Mouse (Mus musculus): Measurements from ENCODE around the gene Rnft2. TPM values are rescaled to one million over a fixed set of nuclear protein-coding genes. Genes with fewer than 3 reads are reported as not detected.

Gene Rnft2
- total RNA-seq (2021) = 1 to 10 TPM; 3.1 to 5.3 TPM
- long read RNA-seq, experiment 1 = 0 reads
- long read RNA-seq, experiment 2, partial matches to known transcripts = 0 of 1 reads
- long read RNA-seq, experiment 2, other reads (novel, unspliced or antisense) = 1 of 1 reads

DNA sequence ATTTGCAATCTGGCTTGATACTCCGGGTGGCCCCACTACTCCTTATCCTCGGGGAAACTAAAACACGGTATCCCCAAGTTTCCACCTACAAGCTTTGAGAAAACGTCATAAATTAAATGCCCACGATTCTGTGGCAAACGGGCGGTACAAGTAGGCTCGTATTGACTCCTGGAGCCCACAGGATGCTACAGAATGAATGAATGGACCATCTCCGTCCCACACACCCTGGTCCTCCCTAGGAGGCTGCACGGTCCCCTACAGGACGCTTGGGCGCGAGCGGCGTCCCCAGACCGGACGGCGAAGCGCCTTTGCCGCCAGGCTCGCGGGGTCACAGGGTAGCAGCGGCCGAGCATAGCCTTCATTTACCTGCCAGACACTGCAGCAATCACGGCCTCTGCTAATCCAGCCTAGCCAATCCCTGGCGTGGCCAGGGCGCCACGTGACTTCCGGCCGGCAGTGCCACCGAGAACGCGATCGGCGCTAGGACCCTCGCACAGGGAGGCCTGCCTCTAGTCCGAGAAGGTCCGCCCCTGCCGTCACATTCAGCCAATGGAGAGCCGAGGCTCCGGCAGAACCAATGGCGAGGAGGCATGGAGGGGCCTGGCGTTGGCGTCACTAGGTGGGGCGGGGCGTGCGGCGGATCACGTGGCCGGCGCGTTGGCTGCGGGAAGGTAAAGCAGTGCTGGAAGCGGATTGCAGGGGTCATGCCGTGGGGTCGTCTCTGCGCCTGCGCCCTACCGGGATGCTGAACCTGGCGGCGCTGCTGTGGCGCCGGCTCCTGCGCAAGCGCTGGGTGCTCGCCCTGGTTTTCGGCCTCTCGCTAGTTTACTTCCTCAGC, at the start of gene Rnft2, which contains the start of gene 2410131K14Rik:
Gene Rnft2, minus strand, starts transcription at position 511 of the 838 bp plus-strand sequence.
Gene 2410131K14Rik, plus strand, starts transcription at position 622 of the 838 bp plus-strand sequence.
- peak; percentile 98 for DNase-seq (ENCODE audit: low spot score in 2 of 2)

DNA sequence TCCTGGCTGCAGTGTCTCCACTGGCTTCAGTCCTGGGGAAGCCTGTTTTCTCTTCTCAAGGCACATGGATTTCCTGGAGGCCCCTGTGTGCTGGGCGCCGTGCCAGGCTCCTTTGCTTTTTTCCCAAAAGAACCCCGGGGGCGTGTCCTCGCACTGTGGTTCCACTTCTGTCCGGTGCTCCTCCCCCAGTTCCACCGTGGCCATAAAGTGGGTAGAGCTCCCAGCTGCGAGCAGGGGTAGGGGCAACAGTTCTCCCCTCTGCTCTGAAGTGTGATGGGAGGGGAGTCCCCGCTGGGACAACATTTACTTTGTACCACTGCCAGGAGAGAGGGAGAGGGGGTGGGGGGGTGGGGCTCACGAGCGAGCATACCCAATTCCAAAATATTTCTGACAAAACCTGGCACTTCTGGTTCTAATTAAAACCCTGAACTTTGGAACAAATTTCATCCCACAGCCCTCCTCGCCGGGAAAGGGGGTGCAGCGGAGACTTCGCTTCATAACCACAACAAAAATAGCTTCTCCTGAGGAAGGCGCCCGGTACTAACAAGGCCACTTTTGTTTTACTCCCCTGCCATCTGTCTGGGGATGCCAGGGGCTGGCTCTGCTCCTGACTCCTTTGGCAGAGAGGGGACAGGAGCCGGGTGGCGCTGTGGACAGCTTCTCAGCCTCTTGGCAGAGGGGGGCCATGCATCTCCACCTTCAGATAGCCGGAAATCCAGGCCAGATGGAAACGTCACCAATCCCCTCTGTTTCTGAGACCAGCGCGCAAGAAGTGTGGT, 49.4 kb upstream of the Rnft2 start:
- peak; percentile 74 to 89 for DNase-seq (ENCODE audit: low spot score in 2 of 2)

DNA sequence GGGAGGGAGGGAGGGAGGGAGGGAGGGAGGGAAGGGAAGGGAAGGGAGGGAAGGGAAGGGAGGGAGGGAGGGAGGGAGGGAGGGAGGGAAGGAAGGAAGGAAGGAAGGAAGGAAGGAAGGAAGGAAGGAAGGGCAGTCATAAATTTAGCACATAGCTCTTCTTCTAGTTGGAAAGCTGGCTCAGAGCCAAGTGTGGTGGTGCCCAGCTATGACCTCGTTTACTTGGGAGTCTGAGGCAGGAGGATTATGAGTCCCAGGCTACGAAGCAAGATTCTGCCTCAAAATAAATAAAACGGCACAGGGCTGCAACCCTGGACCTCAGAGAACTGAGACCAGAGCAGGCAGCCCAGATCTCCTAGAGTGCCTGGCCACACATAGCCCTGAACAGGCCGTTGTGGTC, 47.6 kb upstream of the Rnft2 start:
- no peak for DNase-seq (ENCODE audit: low spot score in 2 of 2)

DNA sequence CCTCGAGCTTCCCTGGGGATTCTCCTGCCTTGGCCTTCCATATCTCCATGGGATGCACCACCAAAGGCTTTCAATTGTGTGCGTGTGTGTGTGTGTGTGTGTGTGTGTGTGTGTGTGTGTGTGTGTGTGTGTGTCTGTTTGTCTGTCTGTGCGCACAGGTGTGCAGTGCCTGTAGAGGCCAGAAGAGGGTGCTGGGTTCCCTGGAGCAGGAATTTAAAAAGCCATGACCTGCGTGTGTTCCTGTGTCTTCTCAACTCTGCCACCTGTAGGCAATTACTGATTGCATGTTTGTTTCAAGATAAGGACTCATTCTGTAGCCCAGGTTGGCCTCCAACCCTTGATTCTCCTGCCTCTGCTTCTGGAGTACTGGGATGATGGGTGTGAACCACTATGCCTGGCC, 46.5 kb upstream of the Rnft2 start:
- no peak for DNase-seq (ENCODE audit: low spot score in 2 of 2)

DNA sequence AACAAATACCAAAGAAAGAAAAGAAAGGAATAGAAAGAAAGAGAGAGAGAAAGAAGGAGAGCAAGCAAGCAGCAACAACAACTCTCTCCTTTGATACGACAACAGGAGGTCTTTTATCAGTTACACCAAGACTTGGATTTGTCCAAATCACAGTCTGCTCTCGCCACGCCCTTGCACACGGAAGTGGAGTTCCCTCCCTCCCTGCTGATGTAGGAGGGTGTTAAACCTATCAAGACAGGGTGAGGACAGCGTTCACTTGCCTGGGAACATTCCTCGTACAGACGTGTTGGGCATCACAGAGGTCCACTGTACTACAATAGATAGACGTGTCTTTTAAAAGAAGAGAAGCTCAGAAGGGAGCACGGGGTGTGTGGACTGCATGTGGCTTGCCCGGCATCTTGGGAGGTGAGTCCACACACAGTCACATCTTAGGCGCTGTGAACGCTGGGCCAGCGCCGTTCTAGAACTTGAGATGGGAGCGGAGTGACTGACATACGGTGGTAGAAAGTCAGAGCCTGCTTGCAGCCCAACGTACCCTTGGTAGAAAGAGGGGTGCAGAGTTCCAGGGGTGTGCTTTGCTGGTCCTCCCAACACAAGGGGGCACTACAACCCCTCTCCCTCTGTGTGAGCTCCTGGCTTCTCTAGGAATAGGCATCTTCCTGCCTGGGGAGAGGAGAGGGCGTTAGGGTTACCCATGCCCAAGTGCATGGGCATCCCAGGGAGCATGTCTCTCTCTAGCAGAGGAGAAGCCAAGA, 33.0 kb upstream of the Rnft2 start:
- DNase-seq (ENCODE audit: low spot score in 2 of 2) = no peak

DNA sequence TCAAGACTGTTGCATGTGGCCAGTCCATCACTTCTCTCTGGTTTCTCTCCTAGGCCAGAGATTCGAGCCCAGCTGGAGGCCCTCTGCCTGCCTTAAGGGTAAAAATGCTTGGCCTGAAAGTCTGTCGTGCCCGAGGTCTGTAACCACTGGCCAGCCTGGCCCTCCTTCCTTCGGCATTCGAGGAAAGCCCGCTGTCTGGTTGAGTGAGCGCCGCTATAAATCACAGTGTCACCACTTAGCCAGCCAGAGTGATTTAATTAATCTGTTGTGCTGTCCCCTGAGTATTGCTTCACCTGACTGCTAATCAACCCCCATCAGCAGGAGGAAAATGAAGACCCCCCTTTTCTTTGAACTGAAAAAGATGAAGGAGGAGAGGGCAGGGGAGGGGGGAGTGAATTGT, 31.8 kb upstream of the Rnft2 start:
- DNase-seq (ENCODE audit: low spot score in 2 of 2) = no peak

DNA sequence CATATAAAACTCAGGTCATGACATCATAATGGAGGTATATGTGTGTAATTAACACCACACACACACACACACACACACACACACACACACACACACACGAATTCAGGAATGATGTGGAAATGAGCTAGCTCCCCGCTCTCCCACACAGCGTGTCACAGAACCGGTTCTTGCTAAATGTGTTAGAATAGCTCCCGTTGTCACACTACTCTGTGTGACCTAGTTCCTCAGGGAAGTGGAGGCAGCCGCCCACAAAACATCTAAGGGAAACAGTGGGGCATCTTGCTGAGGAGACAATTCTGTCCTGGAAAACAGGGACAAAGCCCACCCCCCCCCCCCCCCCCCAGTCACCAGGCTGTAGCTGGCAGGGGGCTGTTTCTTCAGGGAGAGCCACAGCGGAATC, 31.4 kb upstream of the Rnft2 start:
- no peak for DNase-seq (ENCODE audit: low spot score in 2 of 2)

DNA sequence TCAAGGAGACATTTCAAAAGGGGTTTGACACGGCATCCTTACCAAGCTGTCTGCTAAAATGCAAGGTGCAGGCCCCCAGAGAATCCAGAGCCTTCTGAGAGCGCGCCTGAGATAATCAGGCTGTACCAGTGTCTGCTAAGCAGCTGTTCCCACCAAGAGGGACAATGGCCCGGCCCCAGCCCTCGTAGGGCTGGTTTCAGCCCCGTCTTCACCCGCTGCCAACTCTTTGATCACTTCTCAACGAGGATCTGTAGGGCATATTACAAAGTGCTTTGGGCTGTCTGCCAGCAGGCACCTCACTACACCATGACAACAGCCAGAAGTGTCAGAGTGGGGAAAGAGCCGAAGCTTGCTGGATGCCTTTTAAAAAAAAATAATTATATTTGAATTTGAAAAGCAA, 29.6 kb upstream of the Rnft2 start:
- no peak for DNase-seq (ENCODE audit: low spot score in 2 of 2)

DNA sequence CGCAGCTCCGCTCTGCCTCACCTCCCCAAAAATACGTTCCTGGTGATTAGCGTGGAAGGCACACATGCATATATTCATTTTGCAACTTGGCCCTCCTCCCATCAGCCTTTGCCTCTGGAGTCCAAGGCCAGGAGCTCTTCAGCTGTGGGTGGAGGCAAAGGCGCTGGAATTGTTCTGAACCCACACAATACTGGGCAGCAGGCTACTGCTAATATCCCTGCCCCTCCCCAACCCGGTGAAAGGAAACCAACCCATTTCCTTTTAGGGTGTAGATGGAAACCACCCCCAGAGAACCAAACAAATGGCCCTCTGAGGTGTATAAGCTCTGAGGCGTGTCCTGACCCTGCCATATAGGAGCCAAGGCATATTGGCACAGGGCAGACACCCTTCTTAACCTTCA, 28.5 kb upstream of the Rnft2 start:
- no peak for DNase-seq (ENCODE audit: low spot score in 2 of 2)

DNA sequence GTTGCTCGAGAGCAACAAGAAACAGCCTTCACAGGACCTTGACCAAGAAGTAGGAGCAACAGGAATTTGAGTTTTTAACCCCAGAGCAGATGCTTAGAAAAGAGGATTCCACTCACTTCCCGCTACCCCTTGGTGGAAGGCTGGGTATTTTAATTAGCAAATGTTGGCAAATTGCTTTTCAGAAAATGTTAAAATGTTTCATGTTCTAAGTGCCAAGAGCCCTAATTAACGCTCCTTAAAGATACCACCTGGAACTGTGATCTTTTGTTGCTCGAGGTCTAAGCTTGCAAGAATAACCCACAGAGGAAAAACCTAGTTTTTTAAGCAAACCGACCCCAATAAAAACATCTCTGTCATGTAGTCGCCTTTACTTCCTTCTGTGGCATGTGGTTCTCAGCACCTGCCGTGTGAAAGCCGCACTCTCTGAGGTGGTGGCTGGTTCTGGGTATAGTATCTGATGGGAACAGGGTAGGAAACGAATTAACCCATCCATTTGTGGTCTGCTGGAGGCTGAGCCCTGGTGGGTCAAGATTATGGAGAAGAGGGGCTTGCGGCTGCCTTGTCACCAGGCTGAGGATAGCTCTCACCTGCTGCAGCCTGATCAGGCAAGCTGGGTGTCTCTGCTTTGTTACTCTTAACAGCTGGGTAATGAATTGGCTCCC, 26.7 kb upstream of the Rnft2 start:
- DNase-seq (ENCODE audit: low spot score in 2 of 2) = no peak

DNA sequence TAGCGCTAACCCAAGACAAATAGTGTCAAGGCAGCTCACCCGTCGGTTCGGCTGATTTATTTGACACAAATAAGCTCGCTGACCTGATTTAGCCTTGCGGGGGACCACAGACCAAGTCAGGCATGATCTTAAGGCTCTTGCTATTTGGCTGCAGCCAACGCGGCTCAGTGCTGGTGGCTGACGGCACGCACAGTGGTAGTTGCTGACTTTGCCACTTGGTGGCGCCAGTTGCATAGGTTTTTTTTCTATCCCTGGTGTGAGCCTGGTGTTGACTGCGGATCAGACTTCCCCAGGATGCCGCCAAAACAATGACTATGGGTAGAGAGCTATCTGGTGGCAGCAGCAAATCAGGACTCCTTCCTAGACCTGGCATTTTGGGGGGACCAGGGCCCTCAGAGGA, 24.1 kb upstream of the Rnft2 start:
- DNase-seq (ENCODE audit: low spot score in 2 of 2) = peak; percentile 83 to 87

DNA sequence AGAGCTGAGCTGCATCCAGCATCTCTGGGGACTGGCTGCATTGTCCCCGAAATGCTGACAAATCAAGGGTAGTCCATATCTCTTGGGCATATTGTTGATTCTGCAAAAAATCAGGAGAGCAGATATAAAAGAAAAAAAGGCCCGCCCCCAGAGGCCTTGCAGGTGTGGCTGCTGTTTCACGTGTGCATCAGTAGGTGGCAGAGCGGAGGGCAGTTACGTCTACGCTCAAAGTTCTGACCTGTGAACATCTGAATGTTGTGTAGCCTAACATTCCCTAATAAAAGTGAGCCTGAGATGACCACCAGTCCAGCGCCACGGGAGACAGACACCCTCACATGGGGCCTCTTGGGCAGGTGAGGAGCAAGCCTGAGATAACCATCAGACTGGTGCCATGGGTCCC, 21.4 kb upstream of the Rnft2 start:
- no peak for DNase-seq (ENCODE audit: low spot score in 2 of 2)

DNA sequence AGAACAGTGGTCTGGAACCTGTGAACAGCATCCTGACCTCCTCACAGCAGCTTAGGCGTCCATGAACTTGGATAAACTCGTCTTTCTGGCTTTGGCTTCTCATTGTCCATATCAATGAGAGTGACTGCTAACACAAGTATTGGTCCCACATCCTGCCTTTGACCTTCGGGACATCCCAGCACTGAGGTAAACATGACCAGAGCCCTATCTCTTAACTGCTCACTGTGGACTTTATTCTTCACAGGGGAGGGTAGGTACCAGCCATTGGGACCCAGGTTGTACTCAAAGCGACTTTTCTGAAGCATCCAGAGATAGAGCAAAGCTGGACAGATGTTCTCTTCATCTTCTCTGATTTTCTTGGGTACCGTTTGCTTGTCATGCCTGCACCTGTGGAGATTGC, 20.4 kb upstream of the Rnft2 start:
- no peak for DNase-seq (ENCODE audit: low spot score in 2 of 2)

DNA sequence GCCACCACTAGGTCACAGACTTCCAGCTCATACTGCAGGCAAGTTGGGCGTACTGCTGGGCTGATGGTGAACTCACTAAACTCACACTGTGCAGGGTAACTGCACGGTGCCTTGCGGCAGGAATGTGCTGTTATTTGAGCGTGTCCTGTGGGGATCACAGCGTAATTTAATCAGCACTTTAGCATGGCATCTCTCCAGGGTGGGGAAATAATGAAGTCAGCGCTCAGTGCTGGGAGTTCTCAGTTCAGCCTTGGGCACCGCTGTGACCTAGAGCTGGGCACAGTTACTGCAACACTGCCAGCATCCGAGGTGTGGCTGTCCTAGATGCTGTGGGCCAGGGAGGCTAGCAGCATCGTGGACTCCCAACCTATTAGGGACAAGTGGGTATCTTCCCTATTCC, 19.4 kb upstream of the Rnft2 start:
- DNase-seq (ENCODE audit: low spot score in 2 of 2) = no peak

DNA sequence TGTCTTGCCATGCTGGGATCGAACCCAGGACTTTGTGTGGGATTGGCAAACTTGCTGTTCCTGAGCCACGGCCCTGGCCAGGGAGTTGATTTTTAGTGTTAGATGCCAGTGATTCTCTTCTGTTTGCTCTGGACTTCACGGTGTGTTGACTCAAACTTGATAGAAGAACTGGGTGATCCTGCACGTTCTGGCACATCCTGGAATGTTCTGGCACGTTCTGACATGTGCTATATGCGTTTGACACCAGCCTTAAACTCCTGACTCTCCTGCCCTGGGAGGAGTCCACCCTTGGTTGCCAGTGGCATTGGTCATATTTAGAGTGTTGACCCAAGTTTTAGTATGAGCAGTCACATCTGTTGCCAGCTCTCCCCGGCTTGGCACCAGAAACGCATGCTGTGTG, 17.5 kb upstream of the Rnft2 start:
- DNase-seq (ENCODE audit: low spot score in 2 of 2) = no peak

DNA sequence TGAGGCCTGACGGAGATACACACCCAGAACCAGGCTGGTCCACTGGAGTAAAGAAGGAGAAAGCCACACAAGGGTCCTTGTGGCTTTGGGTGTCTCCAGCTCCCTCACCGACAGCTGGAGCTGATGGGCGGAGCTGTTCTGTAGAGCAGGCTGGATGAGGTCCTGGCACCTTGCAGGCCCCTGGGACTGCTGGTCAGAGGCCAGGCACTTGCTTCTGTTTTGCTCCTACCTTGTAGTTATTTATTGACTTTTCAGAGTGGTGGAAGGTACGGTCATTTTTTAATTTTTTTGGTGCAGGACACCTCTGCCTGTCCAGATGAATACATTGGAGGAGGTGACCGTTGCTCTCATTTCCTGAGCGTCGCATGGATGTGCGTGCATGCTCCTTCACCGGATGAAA, 16.3 kb upstream of the Rnft2 start:
- no peak for DNase-seq (ENCODE audit: low spot score in 2 of 2)

DNA sequence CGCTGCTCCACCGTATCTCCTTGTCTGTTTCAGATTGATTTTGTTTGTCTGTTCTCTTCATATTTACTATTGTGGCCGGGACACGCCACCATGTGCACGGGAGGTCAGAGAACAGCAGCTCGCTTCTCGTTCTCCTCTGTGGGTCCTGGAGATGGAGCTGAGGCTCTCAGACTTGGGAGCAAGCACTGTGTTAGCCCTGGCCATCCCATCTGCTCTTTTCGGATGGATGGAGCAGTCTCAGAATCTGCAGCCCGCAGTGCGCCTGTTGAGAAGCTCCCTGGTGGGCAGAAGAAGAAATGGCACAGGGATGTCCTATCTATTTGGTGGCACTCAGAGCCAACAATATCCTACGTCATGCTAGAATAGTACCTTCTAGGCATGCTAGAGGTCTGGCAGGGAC, 15.7 kb upstream of the Rnft2 start:
- DNase-seq (ENCODE audit: low spot score in 2 of 2) = no peak

DNA sequence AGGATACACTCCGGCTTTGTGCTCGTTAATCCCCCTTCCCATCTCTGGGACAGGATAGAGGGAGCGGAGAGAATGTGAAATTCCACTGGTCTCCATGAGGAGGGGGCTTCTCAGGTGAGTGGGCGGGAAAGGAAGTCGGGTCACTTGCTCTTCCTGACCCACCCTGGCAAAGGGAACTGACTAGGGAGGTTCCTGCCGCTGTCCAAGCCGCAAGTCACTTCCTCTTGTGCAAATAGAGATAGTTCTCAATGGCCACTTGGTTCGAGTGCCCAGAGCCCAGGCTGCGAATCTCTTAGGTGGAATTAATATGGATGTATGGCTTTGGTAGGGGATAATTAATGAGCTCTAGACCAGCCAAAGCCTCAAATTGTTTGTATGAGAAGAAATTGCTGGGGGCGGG, 15.1 kb upstream of the Rnft2 start:
- no peak for DNase-seq (ENCODE audit: low spot score in 2 of 2)

DNA sequence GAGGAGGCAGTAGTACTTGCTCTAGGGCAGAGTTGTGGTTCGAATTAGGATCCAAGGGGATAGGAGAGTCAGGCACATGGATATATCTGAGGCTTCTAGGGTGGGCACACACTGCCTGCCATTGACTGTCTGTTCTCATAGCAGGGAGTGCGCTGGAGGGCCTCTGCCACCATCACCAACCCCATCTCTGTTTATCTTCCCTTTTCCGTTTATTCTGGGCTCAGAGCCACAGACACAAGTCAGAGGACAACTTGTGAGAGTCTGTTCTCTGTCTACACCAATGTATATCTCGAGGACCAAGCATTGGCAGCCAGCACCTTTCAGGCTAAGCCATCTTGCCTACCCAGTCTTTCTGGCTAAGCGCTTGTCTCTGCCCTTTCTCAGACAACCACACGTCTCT, 14.7 kb upstream of the Rnft2 start:
- DNase-seq (ENCODE audit: low spot score in 2 of 2) = no peak

DNA sequence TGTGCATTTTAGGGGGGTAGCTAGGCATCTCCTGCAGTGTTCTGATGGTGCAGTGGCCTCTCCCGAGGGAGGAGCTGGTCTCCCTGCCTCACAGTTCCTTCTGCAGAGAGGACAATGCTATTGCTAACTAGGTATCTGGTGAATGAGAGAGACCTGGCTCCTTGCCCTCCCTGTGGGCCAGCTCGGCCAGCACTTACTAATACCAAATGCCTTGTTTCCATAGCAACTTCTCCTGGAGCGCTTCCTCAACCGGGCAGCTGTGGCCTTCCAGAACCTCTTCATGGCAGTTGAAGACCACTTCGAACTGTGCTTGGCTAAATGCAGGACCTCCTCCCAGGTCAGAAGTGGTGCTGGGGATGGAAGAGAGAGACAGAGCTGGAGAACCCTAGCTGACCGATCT, 14.2 kb upstream of the Rnft2 start:
- no peak for DNase-seq (ENCODE audit: low spot score in 2 of 2)

DNA sequence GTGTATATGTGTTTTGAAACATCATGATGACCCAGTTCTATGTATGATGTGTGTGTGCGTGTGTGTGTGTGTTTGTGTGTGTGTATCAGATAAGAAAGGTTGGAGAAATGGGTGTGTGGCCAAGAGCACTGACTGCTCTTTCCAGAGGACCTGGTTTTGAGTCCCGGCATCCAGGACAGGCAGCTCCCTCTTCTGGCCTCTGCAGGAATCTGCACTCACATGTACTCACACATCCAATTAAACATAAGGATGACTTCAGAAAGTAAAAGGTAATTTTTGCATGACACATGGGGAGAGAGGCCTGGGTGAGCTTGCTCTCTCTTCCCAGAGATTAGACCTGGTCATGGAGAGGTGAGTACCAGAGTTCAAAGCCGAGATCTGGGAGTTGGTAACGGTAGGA, 12.1 kb upstream of the Rnft2 start:
- no peak for DNase-seq (ENCODE audit: low spot score in 2 of 2)
